ENCODE assay signal across 12 mouse cellular contexts in the genomic region with DNA sequence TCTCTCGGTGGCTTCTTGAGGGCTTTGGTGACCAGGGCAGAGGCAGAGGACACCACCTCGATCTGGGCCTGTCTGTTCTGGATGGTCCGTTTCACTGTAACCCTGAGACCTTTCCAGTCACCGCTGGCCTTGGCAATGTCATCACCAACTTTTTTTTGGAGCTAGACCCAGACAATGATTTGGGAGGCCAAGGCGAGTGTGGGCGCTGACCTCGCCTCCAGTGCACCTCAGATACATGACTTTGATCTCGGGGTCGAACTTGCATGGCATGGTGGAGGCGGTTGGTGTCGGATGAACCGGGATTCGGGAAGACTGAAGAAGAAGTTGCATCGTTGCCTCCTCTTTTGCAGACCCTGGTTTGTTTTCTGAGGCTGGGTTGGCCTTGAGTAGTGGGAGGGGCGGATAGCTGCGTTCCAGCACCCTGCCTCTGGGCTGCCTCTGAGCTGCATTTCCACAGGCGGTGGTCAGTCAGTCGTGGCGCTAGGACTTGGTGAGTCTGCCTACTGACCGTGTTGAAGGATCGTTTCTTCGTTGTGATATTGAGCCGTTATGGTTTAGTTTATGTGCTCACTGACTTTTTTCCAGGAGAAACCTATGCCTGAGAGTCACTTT. TPM values are rescaled to one million over a fixed set of nuclear protein-coding genes. Genes with fewer than 3 reads are reported as not detected.
DNase-seq lines count a peak whose midpoint lies in the region; ATAC-seq and TF ChIP-seq lines count a peak whose summit lies in the region.
"Had no signal": no experiment of that assay in that cellular context is flagged by ENCODE, and none has a peak within 500 bp of the region (broad histone marks: within the 10 kb centered on the region; RNA-seq: fewer than 3 reads in every experiment).

No protein-coding gene starts in this region.

- peak overlapping the region; percentile 27; the same call in 1 of the 2 replicates for H3K9ac ChIP-seq in forebrain, embryonic 11.5 days (ENCODE audit: low read length)
- H3K9ac ChIP-seq in forebrain, embryonic 16.5 days (replicated peaks; ENCODE audit: low read depth, low read length): no peak overlapping the region
- H3K9ac ChIP-seq in limb, embryonic 12.5 days (replicated peaks): 0 out of 2 replicates have a peak overlapping the region, but pooled peaks have one; percentile 12
- H3K9ac ChIP-seq in limb, embryonic 14.5 days (ENCODE audit: low read depth, low read length, severe bottlenecking): no peak overlapping the region

- 65% methylated on average over 23 of the region's 23 CpGs for WGBS in forebrain, embryonic 11.5 days
- WGBS in forebrain, embryonic 16.5 days: 52% methylated on average over 23 of the region's 23 CpGs
- WGBS in limb, embryonic 12.5 days: 68% methylated on average over 23 of the region's 23 CpGs
- WGBS in limb, embryonic 10.5 days: 74% methylated on average over 23 of the region's 23 CpGs
- 76% methylated on average over 23 of the region's 23 CpGs for WGBS in embryonic facial prominence, embryonic 10.5 days
- 70% methylated on average over 23 of the region's 23 CpGs for WGBS in limb, embryonic 14.5 days

- intact Hi-C loops in left cerebral cortex, postnatal 36 days (cut with DNase I): loop anchor here (2.0 to 5.0 kb wide), 2 partner anchors 16 to 37 kb away; no protein-coding TSS in a partner anchor

- no peak overlapping the region for H3K4me3 ChIP-seq in forebrain, embryonic 11.5 days (ENCODE audit: low read depth, low read length)
- H3K4me3 ChIP-seq in forebrain, embryonic 16.5 days (replicated peaks; ENCODE audit: low read length): no peak overlapping the region
- no peak overlapping the region for H3K4me3 ChIP-seq in limb, embryonic 12.5 days (replicated peaks)
- H3K4me3 ChIP-seq in limb, embryonic 10.5 days: no peak overlapping the region
- H3K4me3 ChIP-seq in embryonic facial prominence, embryonic 10.5 days: no peak overlapping the region
- H3K4me3 ChIP-seq in limb, embryonic 14.5 days (replicated peaks; ENCODE audit: low read length): no peak overlapping the region

- no peak for DNase-seq in forebrain, embryonic 11.5 days (ENCODE audit: low spot score)
- no peak for DNase-seq in limb, embryonic 10.5 days (ENCODE audit: low spot score)
- no peak for DNase-seq in embryonic facial prominence, embryonic 10.5 days (ENCODE audit: low spot score)
- no peak for DNase-seq in limb, embryonic 14.5 days (ENCODE audit: low spot score)
- DNase-seq in left cerebral cortex, postnatal 36 days (ENCODE audit: low spot score in 2 of 2): no peak
- DNase-seq in embryo, embryonic 9.5 days (ENCODE audit: extremely low spot score): no peak
- DNase-seq: B cell, adult 2 months; embryo, embryonic 11 days; right cerebral cortex, postnatal 14 days had no signal

- H3K27ac ChIP-seq in forebrain, embryonic 11.5 days (ENCODE audit: low read depth, low read length): peak overlapping the region; percentile 31; the same call in 1 of the 2 replicates
- H3K27ac ChIP-seq in forebrain, embryonic 16.5 days (ENCODE audit: low read length): no peak overlapping the region
- peak overlapping the region; percentile 50; the same call in 1 of the 2 replicates for H3K27ac ChIP-seq in limb, embryonic 12.5 days
- H3K27ac ChIP-seq in limb, embryonic 10.5 days: no peak overlapping the region
- H3K27ac ChIP-seq in embryonic facial prominence, embryonic 10.5 days (replicated peaks): peak overlapping the region; percentile 37; the same call in 1 of the 2 replicates
- H3K27ac ChIP-seq in limb, embryonic 14.5 days (replicated peaks; ENCODE audit: low read depth, low read length): peak overlapping the region; percentile 68

- H3K27me3 ChIP-seq in forebrain, embryonic 11.5 days (ENCODE audit: control insufficient read depth, insufficient read depth, low read length): no peaks in the 10 kb centered on the region
- H3K27me3 ChIP-seq in forebrain, embryonic 16.5 days (replicated peaks; ENCODE audit: control insufficient read depth, insufficient read depth, low read length): no peaks in the 10 kb centered on the region
- no peaks in the 10 kb centered on the region for H3K27me3 ChIP-seq in limb, embryonic 12.5 days
- H3K27me3 ChIP-seq in limb, embryonic 10.5 days (ENCODE audit: low read depth, poor library complexity, severe bottlenecking): no peaks in the 10 kb centered on the region
- no peaks in the 10 kb centered on the region for H3K27me3 ChIP-seq in embryonic facial prominence, embryonic 10.5 days (replicated peaks; ENCODE audit: low read depth, poor library complexity, severe bottlenecking)
- H3K27me3 ChIP-seq in limb, embryonic 14.5 days (ENCODE audit: control insufficient read depth, insufficient read depth, low read length): no peaks in the 10 kb centered on the region

- TF ChIP-seq POLR2A in limb, embryonic 14.5 days (IDR thresholded peaks at IDR 0.05; ENCODE audit: borderline replicate concordance, extremely low read depth, insufficient read depth, insufficient read length): no peak

- H3K4me2 ChIP-seq in forebrain, embryonic 11.5 days (ENCODE audit: low read depth, low read length, severe bottlenecking): 0 out of 2 replicates have a peak overlapping the region, but pooled peaks have one; percentile 8
- H3K4me2 ChIP-seq in forebrain, embryonic 16.5 days (ENCODE audit: low read length): no peak overlapping the region
- H3K4me2 ChIP-seq in limb, embryonic 12.5 days: peak overlapping the region; percentile 17; the same call in 1 of the 2 replicates
- peak overlapping the region; percentile 18; the same call in 1 of the 2 replicates for H3K4me2 ChIP-seq in limb, embryonic 14.5 days (replicated peaks; ENCODE audit: low read depth, low read length, severe bottlenecking)

- no peaks in the 10 kb centered on the region for H3K36me3 ChIP-seq in forebrain, embryonic 11.5 days (ENCODE audit: control insufficient read depth, insufficient read depth, low read length)
- no peaks in the 10 kb centered on the region for H3K36me3 ChIP-seq in forebrain, embryonic 16.5 days (ENCODE audit: control insufficient read depth, insufficient read depth)
- H3K36me3 ChIP-seq in limb, embryonic 12.5 days: peaks cover 19% of the 10 kb centered on the region
- peaks cover 27% of the 10 kb centered on the region for H3K36me3 ChIP-seq in limb, embryonic 10.5 days
- H3K36me3 ChIP-seq in embryonic facial prominence, embryonic 10.5 days (replicated peaks): peaks cover 21% of the 10 kb centered on the region
- H3K36me3 ChIP-seq in limb, embryonic 14.5 days (ENCODE audit: control insufficient read depth, insufficient read depth, low read length): peaks cover 14% of the 10 kb centered on the region

- ATAC-seq in forebrain, embryonic 11.5 days (replicated peaks; ENCODE audit: low FRiP score): no peak
- ATAC-seq in forebrain, embryonic 16.5 days: no peak
- ATAC-seq in limb, embryonic 12.5 days (ENCODE audit: insufficient number of reproducible peaks, insufficient read depth, low FRiP score, low TSS enrichment, low read depth): no peak
- no peak for ATAC-seq in limb, embryonic 14.5 days (ENCODE audit: low FRiP score, low read depth)
- ATAC-seq: midbrain, embryonic 16.5 days had no signal

- H3K4me1 ChIP-seq in forebrain, embryonic 11.5 days (replicated peaks; ENCODE audit: control insufficient read depth, insufficient read depth, low read length): peaks cover 11% of the 10 kb centered on the region
- H3K4me1 ChIP-seq in forebrain, embryonic 16.5 days (replicated peaks; ENCODE audit: control insufficient read depth, insufficient read depth, low read length): peaks cover 20% of the 10 kb centered on the region
- peaks cover 40% of the 10 kb centered on the region for H3K4me1 ChIP-seq in limb, embryonic 12.5 days (replicated peaks)
- H3K4me1 ChIP-seq in limb, embryonic 10.5 days: peaks cover 38% of the 10 kb centered on the region
- peaks cover 41% of the 10 kb centered on the region for H3K4me1 ChIP-seq in embryonic facial prominence, embryonic 10.5 days
- peaks cover 44% of the 10 kb centered on the region for H3K4me1 ChIP-seq in limb, embryonic 14.5 days (ENCODE audit: control insufficient read depth, insufficient read depth, low read length)

- no peaks in the 10 kb centered on the region for H3K9me3 ChIP-seq in forebrain, embryonic 11.5 days (ENCODE audit: control insufficient read depth, low read length)
- no peaks in the 10 kb centered on the region for H3K9me3 ChIP-seq in forebrain, embryonic 16.5 days (ENCODE audit: control insufficient read depth, low read length)
- no peaks in the 10 kb centered on the region for H3K9me3 ChIP-seq in limb, embryonic 12.5 days
- no peaks in the 10 kb centered on the region for H3K9me3 ChIP-seq in limb, embryonic 10.5 days (replicated peaks)
- H3K9me3 ChIP-seq in embryonic facial prominence, embryonic 10.5 days: no peaks in the 10 kb centered on the region
- H3K9me3 ChIP-seq in limb, embryonic 14.5 days (ENCODE audit: control insufficient read depth, low read length): no peaks in the 10 kb centered on the region

RNA-seq across cellular contexts. Expression of a gene that starts 19.9 kb away (rescaled TPM):
- 36.8 and 40.6 TPM in 2 replicates for polyA plus RNA-seq in forebrain, embryonic 11.5 days (2014; fragmentation: Nextera tagmentation; extraction: Ambion mirVana)
- polyA plus RNA-seq in forebrain, embryonic 16.5 days (2015; fragmentation: Nextera tagmentation; extraction: Ambion mirVana): 76.9 and 83.7 TPM in 2 replicates
- polyA plus RNA-seq in limb, embryonic 12.5 days (2016; fragmentation: Nextera tagmentation; extraction: Ambion mirVana): 52.6 and 57.5 TPM in 2 replicates
- polyA plus RNA-seq in limb, embryonic 10.5 days (2016; fragmentation: Nextera tagmentation; extraction: Ambion mirVana): 40.1 and 47.8 TPM in 2 replicates
- 50.6 and 51.8 TPM in 2 replicates for polyA plus RNA-seq in embryonic facial prominence, embryonic 10.5 days (2016; fragmentation: Nextera tagmentation; extraction: Ambion mirVana)
- polyA plus RNA-seq in limb, embryonic 14.5 days (2012; rRNA removed): 72.5 and 85.2 TPM in 2 replicates
- polyA plus RNA-seq in limb, embryonic 14.5 days (2014; fragmentation: Nextera tagmentation; extraction: Ambion mirVana): 38.7 and 40.3 TPM in 2 replicates
- total RNA-seq in left cerebral cortex, postnatal 36 days (2021): 100 to 1,000 TPM; 210 to 217 TPM

Comparison
In these comparisons a context has a peak if more than half of its experiments do, and no peak if none do; other contexts are left out.
1. H3K27ac ChIP-seq: peak in forebrain, embryonic 11.5 days (single experiment), limb, embryonic 12.5 days (single experiment), embryonic facial prominence, embryonic 10.5 days (single experiment) and limb, embryonic 14.5 days (single experiment); none in forebrain, embryonic 16.5 days (single experiment) and limb, embryonic 10.5 days (single experiment).
2. H3K9ac ChIP-seq: peak in forebrain, embryonic 11.5 days (single experiment) and limb, embryonic 12.5 days (single experiment); none in forebrain, embryonic 16.5 days (single experiment) and limb, embryonic 14.5 days (single experiment).